Mouse (Mus musculus) small intestine, adult 2 months (tissue): ENCODE results near the gene Acot11.

ENCODE experiments used
- CTCF ChIP-seq: fragments of 200-500 bp; IDR thresholded peaks from 2 replicates; pipeline ENCODE4 v1.5.1; 2012; ENCODE audit warnings: low read depth, mild to moderate bottlenecking, control low read depth, inconsistent platforms, low read length, moderate library complexity, mixed read lengths; ENCODE audit not compliant: insufficient replicate concordance, insufficient read length; ENCODE audit errors: extremely low read depth
- POLR2A ChIP-seq: fragments of 200-500 bp; IDR thresholded peaks from 2 replicates; pipeline ENCODE4 v1.6.1; 2012; ENCODE audit warnings: low read depth, mild to moderate bottlenecking, control low read depth, inconsistent platforms, low read length, moderate library complexity

DNA sequence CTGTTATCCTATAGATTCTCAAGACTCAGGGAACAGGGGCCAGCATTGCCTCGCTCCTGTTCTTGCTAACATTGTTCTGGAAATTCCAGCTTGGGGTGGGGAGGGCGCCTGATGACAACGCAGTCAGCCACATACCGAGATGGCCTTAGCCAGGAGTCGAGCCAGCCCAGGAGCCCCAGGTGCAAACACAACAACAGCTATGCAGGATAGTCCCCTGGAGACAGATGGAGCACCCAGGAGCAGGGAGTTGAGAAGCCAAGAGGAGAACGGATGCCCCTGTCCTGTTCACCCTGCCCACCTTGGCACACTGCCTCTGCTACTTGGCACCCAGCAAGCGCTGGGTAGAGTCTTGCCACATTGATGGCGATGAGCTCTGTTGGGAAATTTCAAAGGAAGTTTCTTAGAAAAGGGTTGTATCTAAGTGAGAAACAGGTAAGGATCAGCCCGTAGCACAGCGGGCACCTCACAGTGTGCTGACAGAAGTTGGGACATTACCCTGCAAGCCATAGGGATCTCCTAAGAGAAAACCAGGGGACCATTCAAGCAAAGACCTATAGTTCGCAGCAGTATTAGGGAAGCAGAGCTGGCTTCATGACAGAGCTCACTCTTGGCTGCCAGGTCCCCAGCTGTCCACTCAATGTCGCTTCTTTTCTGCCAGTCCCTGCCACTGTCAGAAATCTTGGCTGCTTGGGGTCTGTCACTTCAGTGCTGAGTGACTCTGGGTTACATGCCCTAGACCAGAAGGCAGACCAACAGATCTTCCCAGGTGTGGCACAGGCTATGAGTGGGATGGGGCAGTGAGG is 43.7 kb upstream of the Acot11 start:
- TF ChIP-seq CTCF: no peak
- TF ChIP-seq POLR2A: no peak
